Mouse (Mus musculus) brown adipose tissue, adult 24 weeks (tissue): Measurements from ENCODE around the gene Sema3g. TPM values are rescaled to one million over a fixed set of nuclear protein-coding genes. Genes with fewer than 3 reads are reported as not detected.
A peak's percentile ranks its signal among the peaks of the same experiment; 100 is the strongest.

Experiments
- H3K27ac ChIP-seq: fragments of 200-500 bp; replicated peaks from 2 replicates; pipeline ENCODE4 v1.5.1; 2012; ENCODE audit warnings: low read depth, mild to moderate bottlenecking, low read length
- H3K4me1 ChIP-seq: fragments of 200-500 bp; 2 replicates; pipeline ENCODE4 v1.6.1; 2012; ENCODE audit warnings: low read length, mixed read lengths; ENCODE audit not compliant: control insufficient read depth, insufficient read depth, insufficient read length
- H3K4me3 ChIP-seq: fragments of 200-500 bp; 2 replicates; pipeline ENCODE4 v1.5.1; 2012; ENCODE audit warnings: low read depth, mild to moderate bottlenecking, low read length, moderate library complexity; ENCODE audit not compliant: insufficient read depth
- polyA plus RNA-seq: library from polyadenylated mRNA; stranded (reverse); fragments of >200 nt; gene quantifications from 2 replicates; pipeline ENCODE4 v1.2.4, GENCODE M21; 2012; ENCODE audit not compliant: missing spikeins, insufficient read depth, insufficient read length

The Sema3g gene
- polyA plus RNA-seq, 1 experiment, result 5.4 TPM

- Histone ChIP-seq H3K4me3 (no peak overlapping the region), H3K27ac (no peak overlapping the region), H3K4me1 (peaks cover 4% of the 10 kb centered on the region)
These were observed 31.0 kb upstream of the Sema3g start for GRCm38 (mm10) chr14:31186656-31187055.

GRCm38 (mm10) chr14:31188771-31189181 lies 28.9 kb upstream of the Sema3g start:
- no peaks in the 10 kb centered on the region; the same call in 1 of the 2 replicates for H3K4me1 ChIP-seq
- H3K4me3 ChIP-seq, result no peak overlapping the region
- peak overlapping the region; percentile 79 for H3K27ac ChIP-seq

GRCm38 (mm10) chr14:31189348-31189747 lies 28.3 kb upstream of the Sema3g start:
- H3K4me1 ChIP-seq, result no peaks in the 10 kb centered on the region; the same call in 1 of the 2 replicates

GRCm38 (mm10) chr14:31191936-31192335 lies 25.7 kb upstream of the Sema3g start:
- Histone ChIP-seq H3K4me1 (peaks cover 9% of the 10 kb centered on the region), H3K27ac (no peak overlapping the region), H3K4me3 (no peak overlapping the region)

More at GRCm38 (mm10) chr14:31189348-31189747, 28.3 kb upstream of the Sema3g start:
- Histone ChIP-seq H3K27ac (peak overlapping the region; percentile 81), H3K4me3 (no peak overlapping the region)

- H3K4me1 ChIP-seq, result peaks cover 15% of the 10 kb centered on the region
- H3K4me3 ChIP-seq, result no peak overlapping the region
- H3K27ac ChIP-seq, result no peak overlapping the region
These were observed 23.9 kb upstream of the Sema3g start for GRCm38 (mm10) chr14:31193791-31194190.

- Histone ChIP-seq H3K4me1 (peaks cover 15% of the 10 kb centered on the region), H3K4me3 (no peak overlapping the region), H3K27ac (no peak overlapping the region)
These were observed 23.2 kb upstream of the Sema3g start for GRCm38 (mm10) chr14:31194441-31194840.

GRCm38 (mm10) chr14:31194891-31195513 lies 22.7 kb upstream of the Sema3g start:
- peaks cover 15% of the 10 kb centered on the region for H3K4me1 ChIP-seq
- H3K4me3 ChIP-seq, result no peak overlapping the region

GRCm38 (mm10) chr14:31195521-31195920 lies 22.1 kb upstream of the Sema3g start:
- H3K4me1 ChIP-seq, result peaks cover 15% of the 10 kb centered on the region
- H3K27ac ChIP-seq, result peak overlapping the region; percentile 76
- H3K4me3 ChIP-seq, result no peak overlapping the region

More at GRCm38 (mm10) chr14:31194891-31195513, 22.7 kb upstream of the Sema3g start:
- H3K27ac ChIP-seq, result peak overlapping the region; percentile 76

GRCm38 (mm10) chr14:31195968-31196367 lies 21.7 kb upstream of the Sema3g start:
- Histone ChIP-seq H3K4me1 (peaks cover 15% of the 10 kb centered on the region), H3K4me3 (no peak overlapping the region), H3K27ac (no peak overlapping the region)

- Histone ChIP-seq H3K4me1 (peaks cover 15% of the 10 kb centered on the region), H3K4me3 (no peak overlapping the region)
These were observed 19.8 kb upstream of the Sema3g start for GRCm38 (mm10) chr14:31197547-31198516.

GRCm38 (mm10) chr14:31199599-31199998 lies 18.1 kb upstream of the Sema3g start:
- peaks cover 15% of the 10 kb centered on the region for H3K4me1 ChIP-seq
- no peak overlapping the region for H3K4me3 ChIP-seq
- no peak overlapping the region for H3K27ac ChIP-seq

More at GRCm38 (mm10) chr14:31197547-31198516, 19.8 kb upstream of the Sema3g start:
- H3K27ac ChIP-seq, result no peak overlapping the region; the same call in 1 of the 2 replicates

GRCm38 (mm10) chr14:31200038-31200437 lies 17.6 kb upstream of the Sema3g start:
- peaks cover 14% of the 10 kb centered on the region for H3K4me1 ChIP-seq
- no peak overlapping the region for H3K4me3 ChIP-seq
- no peak overlapping the region for H3K27ac ChIP-seq

- H3K4me1 ChIP-seq, result peaks cover 9% of the 10 kb centered on the region; the same call in 1 of the 2 replicates
- H3K4me3 ChIP-seq, result peak overlapping the region; percentile 86
- peak overlapping the region; percentile 78; the same call in 1 of the 2 replicates for H3K27ac ChIP-seq
These were observed 12.8 kb upstream of the Sema3g start for GRCm38 (mm10) chr14:31204844-31205243.

GRCm38 (mm10) chr14:31205244-31205561 lies 12.5 kb upstream of the Sema3g start:
- H3K27ac ChIP-seq, result peak overlapping the region; percentile 78
- peak overlapping the region; percentile 86 for H3K4me3 ChIP-seq
- peaks cover 9% of the 10 kb centered on the region; the same call in 1 of the 2 replicates for H3K4me1 ChIP-seq
